Mouse (Mus musculus) kidney, adult 2 months (tissue): Measurements from ENCODE around the gene Hoxa11.

Source experiments
- CTCF ChIP-seq: fragments of 200-500 bp; conservative IDR thresholded peaks from 2 replicates; pipeline ENCODE4 v1.5.1; 2011; ENCODE audit warnings: low read depth, mild to moderate bottlenecking, control low read depth, low read length, moderate library complexity, mixed read lengths; ENCODE audit not compliant: insufficient read depth, insufficient read length
- POLR2A ChIP-seq: fragments of 200-500 bp; IDR thresholded peaks from one replicate; pipeline ENCODE4 v1.6.1; 2011; ENCODE audit warnings: low read depth, low read length, control low read depth

GRCm38 (mm10) chr6:52208072-52208867 lies 37.3 kb downstream of the Hoxa11 start, which contains the start of gene Hoxa6:
- TF ChIP-seq CTCF (no peak), POLR2A (no peak)
